Mouse (Mus musculus) olfactory bulb, adult 2 months (tissue): Measurements from ENCODE around the gene Prlhr. TPM values are rescaled to one million over a fixed set of nuclear protein-coding genes. Genes with fewer than 3 reads are reported as not detected.

Experiments
- H3K27ac ChIP-seq: fragments of 200-500 bp; 2 replicates; pipeline ENCODE4 v1.5.1; 2012; ENCODE audit warnings: low read depth, low read length; ENCODE audit not compliant: insufficient read depth
- H3K4me1 ChIP-seq: fragments of 200-500 bp; 2 replicates; pipeline ENCODE4 v1.6.1; 2012; ENCODE audit warnings: low read length; ENCODE audit not compliant: control insufficient read depth, insufficient read depth
- H3K4me3 ChIP-seq: fragments of 200-500 bp; 2 replicates; pipeline ENCODE4 v1.5.1; 2012; ENCODE audit warnings: mild to moderate bottlenecking, low read depth, low read length, moderate library complexity; ENCODE audit not compliant: insufficient read depth
- CTCF ChIP-seq: fragments of 200-500 bp; IDR thresholded peaks from 2 replicates; pipeline ENCODE4 v1.5.1; 2012; ENCODE audit warnings: low read depth, mild to moderate bottlenecking, low read length, moderate library complexity; ENCODE audit not compliant: insufficient read depth
- POLR2A ChIP-seq: fragments of 200-500 bp; IDR thresholded peaks from 2 replicates; pipeline ENCODE4 v1.6.1; 2012; ENCODE audit warnings: mild to moderate bottlenecking, low read depth, low read length, moderate library complexity; ENCODE audit not compliant: insufficient read depth
- WGBS: fragments of 180-500 bp; shearing (Covaris S2); methylation state at CpG from one replicate; pipeline ENCODE4 v1.1.7; 2018; 5-methylcytosine and 5-hydroxymethylcytosine counted together
- polyA plus RNA-seq: library from polyadenylated mRNA; stranded (reverse); fragments of >200 nt; gene quantifications from 2 replicates; pipeline ENCODE4 v1.2.4, GENCODE M21; 2012; ENCODE audit warnings: low replicate concordance; ENCODE audit not compliant: missing spikeins, insufficient read depth, insufficient read length

Gene Prlhr
- polyA plus RNA-seq, 1 experiment, result not detected

GRCm38 (mm10) chr19:60468846-60469245 lies 742 bp upstream of the Prlhr start:
- 5% methylated on average over 10 of the region's 10 CpGs for WGBS
- no peak overlapping the region for H3K4me3 ChIP-seq
- peaks cover 22% of the 10 kb centered on the region for H3K4me1 ChIP-seq
- no peak overlapping the region for H3K27ac ChIP-seq
- TF ChIP-seq POLR2A (no peak), CTCF (no peak)

GRCm38 (mm10) chr19:60467588-60468007 lies 506 bp downstream of the Prlhr start:
- TF ChIP-seq CTCF (no peak), POLR2A (no peak)
- peak overlapping the region; percentile 22 for H3K4me3 ChIP-seq
- 8% methylated on average over 31 of the region's 31 CpGs for WGBS

DNA sequence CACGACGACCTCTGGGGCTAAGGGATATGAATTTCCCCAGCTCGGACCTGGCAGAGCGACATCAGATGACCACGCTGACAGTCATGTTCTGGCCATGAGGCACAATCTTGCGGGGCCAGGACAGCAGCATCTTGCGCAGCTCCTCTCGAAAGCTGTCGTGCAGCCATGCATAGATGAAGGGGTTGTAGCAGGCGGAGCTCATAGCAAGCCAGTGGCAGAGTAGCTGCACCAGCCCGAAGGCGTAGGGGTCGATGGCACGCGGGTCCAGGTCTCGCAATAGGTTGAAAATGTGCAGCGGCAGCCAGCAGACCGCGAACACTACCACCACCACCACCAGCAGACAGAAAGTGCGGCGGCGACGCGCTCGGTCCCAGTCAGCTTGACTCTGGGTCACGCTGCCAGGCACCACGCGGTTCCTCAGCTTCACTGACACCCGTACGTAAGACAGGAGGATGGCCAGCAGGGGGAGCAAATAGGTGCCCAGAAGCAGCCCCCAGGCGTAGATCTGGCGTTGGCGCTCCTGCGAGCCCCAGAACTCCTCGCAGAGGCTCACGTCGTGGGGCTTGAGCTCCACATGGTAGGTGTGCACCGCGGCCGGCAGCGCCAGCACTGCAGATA lies 1.0 kb downstream of the Prlhr start:
- TF ChIP-seq POLR2A (no peak), CTCF (peak; percentile 47)
- 9% methylated on average over 41 of the region's 41 CpGs for WGBS
- peaks cover 22% of the 10 kb centered on the region for H3K4me1 ChIP-seq
- H3K4me3 ChIP-seq, result peak overlapping the region; percentile 22
- no peak overlapping the region for H3K27ac ChIP-seq

More at GRCm38 (mm10) chr19:60467588-60468007, 506 bp downstream of the Prlhr start:
- H3K27ac ChIP-seq, result no peak overlapping the region
- peaks cover 22% of the 10 kb centered on the region for H3K4me1 ChIP-seq

DNA sequence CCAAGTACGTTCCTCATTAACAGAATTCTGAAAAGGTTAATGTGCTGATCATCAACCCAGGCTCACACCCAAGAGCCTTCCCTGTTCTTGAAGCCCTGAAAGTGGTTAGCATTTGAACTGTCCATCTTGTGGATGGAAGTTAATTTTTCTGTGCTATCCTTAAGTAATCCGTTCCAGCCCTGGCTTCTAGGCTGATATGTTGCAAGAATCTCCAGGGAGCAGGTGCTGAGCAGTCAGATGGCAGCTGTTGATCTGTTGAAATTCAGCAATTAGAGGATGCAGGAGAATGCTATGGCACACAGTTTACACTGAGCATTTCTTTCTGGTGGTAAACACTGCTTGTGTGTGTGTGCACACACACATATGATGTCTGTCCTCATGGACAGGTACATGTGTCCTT lies 2.4 kb downstream of the Prlhr start:
- peaks cover 22% of the 10 kb centered on the region for H3K4me1 ChIP-seq
- no peak for TF ChIP-seq POLR2A
- TF ChIP-seq CTCF, result no peak
- 85% methylated on average over 2 of the region's 2 CpGs for WGBS
- no peak overlapping the region for H3K4me3 ChIP-seq
- H3K27ac ChIP-seq, result no peak overlapping the region

DNA sequence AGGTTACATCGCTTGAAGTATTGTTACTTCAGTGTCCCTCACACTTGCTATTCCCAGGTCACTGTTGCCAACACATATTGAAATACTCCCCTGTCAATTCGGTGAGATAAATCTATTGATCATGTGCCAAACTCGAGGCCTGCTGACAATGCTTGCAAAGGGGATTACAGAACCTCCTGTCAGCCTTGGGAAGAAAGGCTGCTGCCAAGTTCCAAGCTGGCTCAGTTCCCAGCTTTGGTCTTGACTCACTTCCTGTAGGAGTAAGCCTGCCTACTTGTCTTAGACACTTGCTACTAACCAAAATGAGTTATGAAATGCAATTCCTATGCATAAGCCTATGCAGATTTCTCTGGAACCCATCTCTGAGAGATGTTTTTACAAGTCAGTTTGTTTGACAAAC lies 4.2 kb downstream of the Prlhr start:
- peaks cover 20% of the 10 kb centered on the region for H3K4me1 ChIP-seq
- H3K27ac ChIP-seq, result no peak overlapping the region
- H3K4me3 ChIP-seq, result no peak overlapping the region
- WGBS, result 28% methylated on average over 3 of the region's 3 CpGs
- TF ChIP-seq CTCF (no peak), POLR2A (no peak)

DNA sequence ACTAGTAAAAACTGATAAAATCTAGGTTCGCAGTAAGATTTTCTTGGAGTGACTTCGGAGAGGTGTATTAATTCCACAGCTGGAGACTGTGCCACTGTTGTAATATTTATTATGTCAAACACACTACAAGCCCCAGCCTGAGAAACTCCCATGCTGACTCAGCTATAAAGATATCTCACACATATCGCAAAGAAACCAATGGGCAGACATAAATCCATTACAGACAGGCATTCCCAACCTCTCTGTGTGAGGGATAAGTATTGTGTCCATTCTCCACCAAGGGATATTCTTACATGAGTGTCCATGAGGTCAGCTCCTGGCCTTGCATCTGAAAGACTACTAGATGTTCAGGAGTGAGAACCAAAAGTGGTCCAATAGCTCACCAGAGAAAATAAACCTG lies 4.7 kb downstream of the Prlhr start:
- no peak for TF ChIP-seq CTCF
- no peak for TF ChIP-seq POLR2A
- peaks cover 15% of the 10 kb centered on the region for H3K4me1 ChIP-seq
- H3K27ac ChIP-seq, result no peak overlapping the region
- WGBS, result 73% methylated on average over 3 of the region's 3 CpGs
- no peak overlapping the region for H3K4me3 ChIP-seq

DNA sequence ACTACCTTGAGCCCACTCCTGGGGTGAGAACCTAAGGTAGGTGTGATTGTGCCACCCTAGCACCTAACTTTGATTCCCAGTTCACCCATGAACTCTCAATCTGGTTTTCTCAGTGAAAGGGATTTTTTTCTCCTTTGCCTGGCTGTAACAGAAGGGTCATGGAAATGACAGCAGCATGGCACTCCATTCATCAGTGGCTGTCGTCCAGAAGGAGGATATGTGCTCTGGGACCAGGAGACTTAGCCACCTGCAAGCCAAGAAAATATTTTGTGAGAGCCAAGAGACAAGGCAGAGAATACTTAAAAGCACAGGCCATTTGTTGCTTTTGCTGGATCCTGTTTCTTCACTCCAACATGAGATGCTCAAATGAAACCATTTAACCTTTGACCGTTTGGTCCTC lies 6.6 kb downstream of the Prlhr start:
- TF ChIP-seq CTCF (no peak), POLR2A (no peak)
- Histone ChIP-seq H3K4me3 (no peak overlapping the region), H3K4me1 (no peaks in the 10 kb centered on the region), H3K27ac (no peak overlapping the region)
- WGBS, result 73% methylated on average over 2 of the region's 2 CpGs

DNA sequence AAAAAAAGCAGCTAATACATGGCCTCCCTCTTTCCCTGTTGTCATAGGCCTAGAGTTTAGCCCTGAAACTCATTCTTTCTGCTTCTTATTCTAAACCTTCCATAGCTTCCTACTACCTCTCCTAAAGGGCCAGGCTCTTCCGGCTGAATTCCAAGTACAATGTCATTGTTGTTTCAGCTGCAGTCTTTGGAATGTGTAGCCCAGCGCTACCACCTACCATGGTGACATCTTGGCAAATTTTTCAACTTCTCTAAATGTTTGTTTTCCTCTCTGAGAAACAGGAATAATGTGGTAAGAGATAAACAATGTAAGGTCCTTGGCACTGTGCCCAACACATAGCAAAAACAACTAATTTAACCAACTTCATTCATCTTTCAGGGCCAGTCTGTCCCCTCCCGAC lies 8.4 kb downstream of the Prlhr start:
- 39% methylated on average over 3 of the region's 3 CpGs for WGBS
- Histone ChIP-seq H3K4me3 (no peak overlapping the region), H3K27ac (no peak overlapping the region), H3K4me1 (no peaks in the 10 kb centered on the region)
- TF ChIP-seq POLR2A (no peak), CTCF (no peak)

- Histone ChIP-seq H3K4me1 (no peaks in the 10 kb centered on the region), H3K27ac (no peak overlapping the region), H3K4me3 (no peak overlapping the region)
- WGBS, result 38% methylated on average over 2 of the region's 2 CpGs
- TF ChIP-seq POLR2A (no peak), CTCF (no peak)
These were observed 9.0 kb downstream of the Prlhr start for GRCm38 (mm10) chr19:60459071-60459470.

DNA sequence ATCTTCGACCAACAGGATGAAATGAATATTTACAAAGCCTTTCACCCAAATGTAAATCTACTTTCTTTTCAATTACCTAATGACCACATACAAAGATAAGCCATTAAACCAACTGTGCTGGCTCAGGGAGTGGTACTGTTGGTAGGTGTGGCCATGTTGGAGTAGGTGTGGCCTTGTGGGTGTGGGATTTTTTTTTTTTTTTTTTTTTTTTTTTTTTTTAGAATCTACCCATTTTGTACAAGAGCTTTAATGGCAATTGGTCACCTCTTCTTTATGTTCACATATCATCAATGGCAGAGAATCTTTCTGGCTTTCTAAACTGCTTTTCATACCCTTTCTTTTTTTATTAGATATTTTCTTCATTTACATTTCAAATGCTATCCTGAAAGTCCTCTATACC lies 12.3 kb downstream of the Prlhr start:
- Histone ChIP-seq H3K27ac (no peak overlapping the region), H3K4me3 (no peak overlapping the region), H3K4me1 (no peaks in the 10 kb centered on the region)
- TF ChIP-seq POLR2A (no peak), CTCF (no peak)
- WGBS, result 85% methylated on average over 1 of the region's 1 CpGs
